Comparison of ENCODE assay signal across 26 mouse cellular contexts in genomic region chr2:102909403-102909802, GRCm38 (mm10). TPM values are rescaled to one million over a fixed set of nuclear protein-coding genes. Genes with fewer than 3 reads are reported as not detected.
DNase-seq lines count a peak whose midpoint lies in the region; ATAC-seq and TF ChIP-seq lines count a peak whose summit lies in the region.
"Had no signal": no experiment of that assay in that cellular context is flagged by ENCODE, and none has a peak within 500 bp of the region (broad histone marks: within the 10 kb centered on the region; RNA-seq: fewer than 3 reads in every experiment).

No protein-coding gene starts in this region.

- no peak for TF ChIP-seq RAD21 in MEL (IDR thresholded peaks at IDR 0.05; ENCODE audit: low read depth, low read length)

- H3K9me3 ChIP-seq in MEL (replicated peaks; ENCODE audit: insufficient read depth, low read length), result no peaks in the 10 kb centered on the region
- H3K9me3 ChIP-seq: heart, embryonic 12.5 days; heart, embryonic 15.5 days; hindbrain, embryonic 10.5 days; hindbrain, embryonic 13.5 days had no signal

- no peaks in the 10 kb centered on the region for H3K27me3 ChIP-seq in thymus, adult 2 months (ENCODE audit: control insufficient read depth, insufficient read depth, low read length)
- no peaks in the 10 kb centered on the region for H3K27me3 ChIP-seq in MEL (ENCODE audit: control insufficient read depth in 1 of 2, insufficient read depth in 2 of 2, low read length in 2 of 2)
- H3K27me3 ChIP-seq: heart, embryonic 12.5 days; heart, embryonic 15.5 days; hindbrain, embryonic 13.5 days; Patski had no signal

- peak; percentile 19 for DNase-seq in thymus, adult 2 months
- DNase-seq in thymus, adult 18-20 months, result no peak
- DNase-seq in CD4-positive helper T cell, adult 2 months (ENCODE audit: low read depth, low spot score), result peak; percentile 56
- DNase-seq in MEL (ENCODE audit: low read depth, low spot score), result no peak
- DNase-seq in adrenal gland, adult 8-10 months, result no peak
- DNase-seq in right cerebral cortex, postnatal 25 days, result no peak
- DNase-seq: adrenal gland, postnatal 10 days; adrenal gland, postnatal 36 days; cerebellum, adult 18-20 months; cerebellum, adult 9-10 months; cerebellum, postnatal 14 days; forebrain, postnatal 0 days; gastrocnemius, adult 2 months; gastrocnemius, postnatal 14 days; heart, adult 18-20 months; heart, postnatal 10 days; heart, postnatal 36 days had no signal

- peak; percentile 68 for ATAC-seq in inflammation-experienced regulatory T-cells, adult 6 months
- no peak for ATAC-seq in erythroblast, adult 5-6 weeks (replicated peaks; ENCODE audit: low FRiP score, poor library complexity, severe bottlenecking)
- ATAC-seq: forebrain, embryonic 14.5 days; forebrain, postnatal 0 days; hindbrain, embryonic 16.5 days; Patski had no signal

- peaks cover 16% of the 10 kb centered on the region for H3K4me1 ChIP-seq in thymus, adult 2 months (replicated peaks; ENCODE audit: control insufficient read depth, insufficient read depth, low read length)
- peaks cover 4 to 6% of the 10 kb centered on the region in 2 experiments for H3K4me1 ChIP-seq in MEL (ENCODE audit: control insufficient read depth in 1 of 2, insufficient read depth in 2 of 2, low read length in 2 of 2)
- H3K4me1 ChIP-seq: hindbrain, embryonic 10.5 days; hindbrain, embryonic 13.5 days had no signal

- no peaks in the 10 kb centered on the region for H3K79me2 ChIP-seq in MEL (ENCODE audit: control insufficient read depth, insufficient read depth, low read length, poor library complexity)

- no peak overlapping the region for H3K9ac ChIP-seq in MEL (ENCODE audit: control insufficient read depth, low read depth, low read length, poor library complexity, severe bottlenecking)
- H3K9ac ChIP-seq: forebrain, postnatal 0 days; heart, embryonic 12.5 days; heart, embryonic 15.5 days; hindbrain, embryonic 13.5 days had no signal

- no peak overlapping the region for H3K27ac ChIP-seq in thymus, adult 2 months (ENCODE audit: control insufficient read depth, insufficient read depth, low read length)
- H3K27ac ChIP-seq in MEL (ENCODE audit: control insufficient read depth, low read depth, low read length), result no peak overlapping the region
- H3K27ac ChIP-seq: gastrocnemius, adult 2 months; heart, embryonic 15.5 days; hindbrain, embryonic 10.5 days; hindbrain, embryonic 13.5 days had no signal

- no peak for TF ChIP-seq EP300 in MEL (IDR thresholded peaks at IDR 0.05; ENCODE audit: low read depth in 1 of 2, low read length in 2 of 2)

- 15% methylated on average over 1 of the region's 1 CpGs for WGBS in thymus, adult 2 months

- no peak for TF ChIP-seq POLR2A in thymus, adult 2 months (IDR thresholded peaks at IDR 0.05; ENCODE audit: control insufficient read depth, extremely low read depth, insufficient read depth, low read length, poor library complexity)
- no peak for TF ChIP-seq POLR2A in MEL (IDR thresholded peaks at IDR 0.05; ENCODE audit: control insufficient read depth in 1 of 2, insufficient read depth in 1 of 2, low read depth in 1 of 2, low read length in 2 of 2, poor library complexity in 1 of 2)

- no peak overlapping the region for H3K4me3 ChIP-seq in thymus, adult 2 months (ENCODE audit: control insufficient read depth, insufficient read depth, low read length)
- H3K4me3 ChIP-seq in MEL (ENCODE audit: control insufficient read depth in 1 of 2, insufficient read depth in 1 of 2, low read depth in 2 of 2, low read length in 2 of 2), result no peak overlapping the region
- H3K4me3 ChIP-seq: gastrocnemius, adult 2 months; heart, embryonic 12.5 days; heart, embryonic 15.5 days; hindbrain, embryonic 10.5 days; hindbrain, embryonic 13.5 days had no signal

- H3K36me3 ChIP-seq in thymus, adult 2 months (ENCODE audit: control insufficient read depth, insufficient read depth, low read length), result no peaks in the 10 kb centered on the region
- H3K36me3 ChIP-seq in MEL (ENCODE audit: control insufficient read depth in 1 of 2, insufficient read depth in 2 of 2, low read length in 2 of 2), result peaks cover 0 to 12% of the 10 kb centered on the region in 2 experiments; a peak in 2 of 4 replicates
- H3K36me3 ChIP-seq: heart, embryonic 12.5 days; heart, embryonic 15.5 days; hindbrain, embryonic 10.5 days; hindbrain, embryonic 13.5 days had no signal

- no peak for TF ChIP-seq CTCF in thymus, adult 2 months (IDR thresholded peaks at IDR 0.05; ENCODE audit: borderline replicate concordance, control insufficient read depth, extremely low read depth, insufficient read depth, low read length, poor library complexity)
- no peak for TF ChIP-seq CTCF in MEL (IDR thresholded peaks at IDR 0.05 in 2 of 3, conservative IDR thresholded peaks at IDR 0.05 in 1 of 3; ENCODE audit: control insufficient read depth in 1 of 3, insufficient read depth in 1 of 3, low read depth in 2 of 3, low read length in 3 of 3, poor library complexity in 1 of 3, severe bottlenecking in 1 of 3)

TF ChIP-seq in MEL, 35 proteins besides CTCF, POLR2A, EP300 and RAD21:
- TF ChIP-seq ZC3H11A (IDR thresholded peaks at IDR 0.05; ENCODE audit: low read depth, low read length), result no peak
- TF ChIP-seq RCOR1 (IDR thresholded peaks at IDR 0.05; ENCODE audit: low read depth, low read length), result peak; percentile 44; the same call in 1 of the 2 replicates
- no peak for TF ChIP-seq TCF12 (IDR thresholded peaks at IDR 0.05; ENCODE audit: low read depth, low read length)

RNA-seq across cellular contexts. Expression of gene Cd44, which starts 7.9 kb away (rescaled TPM):
- polyA plus RNA-seq in thymus, adult 2 months (2012; rRNA removed), result 17.8 and 19.3 TPM in 2 replicates
- 43.8 and 58.5 TPM in 2 replicates for total RNA-seq in MEL (2012; rRNA removed)
- polyA plus RNA-seq in MEL (2012; ENCODE audit: insufficient read depth in 1 of 2, insufficient read length in 2 of 2, low read depth in 1 of 2, low replicate concordance in 2 of 2, missing spikeins in 1 of 2), result 100 to 1,000 TPM in 1 of 2 experiments, 10 to 100 TPM in 1; 53.9 to 226 TPM
- polyA plus RNA-seq in inflammation-experienced regulatory T-cells, adult 6 months (2017; shearing (Covaris generic)), result 100 to 1,000 TPM in 1 of 3 experiments, 10 to 100 TPM in 2; 91.0 to 119 (median 94.0) TPM
- 10 to 100 TPM; 38.3 to 83.6 (median 56.9) TPM for total RNA-seq in adrenal gland, adult 8-10 months (2022)
- total RNA-seq in erythroblast, adult 5-6 weeks (2015; ENCODE audit: low replicate concordance), result 59.9 and 67.5 TPM in 2 replicates
- 36.5 and 44.4 TPM in 2 replicates for total RNA-seq in erythroblast, adult 5-6 weeks (2017; ENCODE audit: low replicate concordance)

Comparison
In these comparisons a context has a peak if more than half of its experiments do, and no peak if none do; other contexts are left out.
1. DNase-seq: peak in thymus, adult 2 months (single experiment) and CD4-positive helper T cell, adult 2 months (single experiment); none in thymus, adult 18-20 months (0 of 2), MEL (single experiment), adrenal gland, adult 8-10 months (single experiment) and right cerebral cortex, postnatal 25 days (single experiment).